Mouse (Mus musculus) intestine, postnatal 0 days (tissue): ENCODE data around the gene Sh3pxd2a. TPM values are rescaled to one million over a fixed set of nuclear protein-coding genes. Genes with fewer than 3 reads are reported as not detected.

Source experiments
- ATAC-seq: fragments of 200-750 bp; cut with Nextera tagmentation; 2 replicates; pipeline ENCODE4 v1.8.0; 2017; ENCODE audit warnings: mild to moderate bottlenecking, moderate TSS enrichment, moderate library complexity
- H3K27ac ChIP-seq: fragments of 300-500 bp; sonication (generic); 2 replicates; pipeline ENCODE4 v1.5.1; 2014; ENCODE audit warnings: mild to moderate bottlenecking, low read depth, low read length, moderate library complexity
- H3K27me3 ChIP-seq: fragments of 300-500 bp; sonication (generic); replicated peaks from 2 replicates; pipeline ENCODE4 v1.6.1; 2014; ENCODE audit warnings: low read length, mixed read lengths; ENCODE audit not compliant: control insufficient read depth, insufficient read depth
- H3K36me3 ChIP-seq: fragments of 300-500 bp; sonication (generic); 2 replicates; pipeline ENCODE4 v1.6.1; 2014; ENCODE audit warnings: mild to moderate bottlenecking, moderate library complexity; ENCODE audit not compliant: control insufficient read depth, insufficient read depth
- H3K4me1 ChIP-seq: fragments of 300-500 bp; sonication (generic); replicated peaks from 2 replicates; pipeline ENCODE4 v1.6.1; 2014; ENCODE audit warnings: antibody characterized with exemption, low read length, mixed read lengths; ENCODE audit not compliant: control insufficient read depth, insufficient read depth
- H3K4me2 ChIP-seq: fragments of 300-500 bp; sonication (generic); replicated peaks from 2 replicates; pipeline ENCODE4 v1.6.1; 2014; ENCODE audit warnings: low read depth, mild to moderate bottlenecking, moderate library complexity
- H3K4me3 ChIP-seq: fragments of 300-500 bp; sonication (generic); 2 replicates; pipeline ENCODE4 v1.5.1; 2014; ENCODE audit warnings: low read depth, low read length
- H3K9ac ChIP-seq: fragments of 300-500 bp; sonication (generic); 2 replicates; pipeline ENCODE4 v1.6.1; 2014; ENCODE audit warnings: mild to moderate bottlenecking, low read depth, low read length
- H3K9me3 ChIP-seq: fragments of 300-500 bp; sonication (generic); 2 replicates; pipeline ENCODE4 v1.6.1; 2016; ENCODE audit warnings: mixed run types; ENCODE audit not compliant: control insufficient read depth
- CTCF ChIP-seq: sonication (generic); IDR thresholded peaks from 2 replicates; pipeline ENCODE4 v1.5.1; 2016; ENCODE audit warnings: low read depth, mild to moderate bottlenecking, control low read depth, antibody characterized with exemption, moderate library complexity
- WGBS: fragments of 180-500 bp; shearing (Covaris S2); extraction: QIAGEN DNeasy Blood & Tissue Kit; methylation state at CpG from one replicate; pipeline ENCODE4 v1.1.7; 2014; 5-methylcytosine and 5-hydroxymethylcytosine counted together
- polyA plus RNA-seq: library from polyadenylated mRNA; unstranded; fragments of >200 nt; fragmentation: Nextera tagmentation; extraction: Ambion mirVana; gene quantifications from 2 replicates; pipeline ENCODE4 v1.2.1, GENCODE M21; 2015

Sh3pxd2a gene
- polyA plus RNA-seq, 1 experiment from 2014 or later: 2.2 TPM

- Histone ChIP-seq H3K27ac (peak overlapping the region; percentile 95), H3K4me2 (peak overlapping the region; percentile 56)
- ATAC-seq: no peak
Observed at GRCm38 (mm10) chr19:47456021-47456420, 8.2 kb downstream of the Sh3pxd2a start.

GRCm38 (mm10) chr19:47455001-47455755 is 9.0 kb downstream of the Sh3pxd2a start:
- Histone ChIP-seq H3K9ac (peak overlapping the region; percentile 13; the same call in 1 of the 2 replicates), H3K9me3 (no peaks in the 10 kb centered on the region), H3K4me1 (peaks cover 22% of the 10 kb centered on the region), H3K27me3 (no peaks in the 10 kb centered on the region), H3K4me2 (peak overlapping the region; percentile 56), H3K4me3 (peak overlapping the region; percentile 24; the same call in 1 of the 2 replicates), H3K27ac (peak overlapping the region; percentile 95), H3K36me3 (no peaks in the 10 kb centered on the region)
- peak; percentile 85 for ATAC-seq
- peak; percentile 48 for TF ChIP-seq CTCF
- 39% methylated on average over 15 of the region's 15 CpGs for WGBS

More at GRCm38 (mm10) chr19:47456021-47456420, 8.2 kb downstream of the Sh3pxd2a start:
- Histone ChIP-seq H3K27me3 (no peaks in the 10 kb centered on the region), H3K4me3 (peak overlapping the region; percentile 24), H3K4me1 (peaks cover 17% of the 10 kb centered on the region), H3K9me3 (no peaks in the 10 kb centered on the region), H3K36me3 (no peaks in the 10 kb centered on the region), H3K9ac (peak overlapping the region; percentile 13; the same call in 1 of the 2 replicates)
- TF ChIP-seq CTCF: no peak
- 39% methylated on average over 6 of the region's 6 CpGs for WGBS

GRCm38 (mm10) chr19:47454167-47455000 is 9.8 kb downstream of the Sh3pxd2a start:
- Histone ChIP-seq H3K36me3 (no peaks in the 10 kb centered on the region), H3K9ac (no peak overlapping the region), H3K4me3 (no peak overlapping the region), H3K4me2 (peak overlapping the region; percentile 56), H3K27me3 (no peaks in the 10 kb centered on the region), H3K9me3 (no peaks in the 10 kb centered on the region), H3K27ac (peak overlapping the region; percentile 95), H3K4me1 (peaks cover 23% of the 10 kb centered on the region)
- ATAC-seq: no peak; the same call in 1 of the 2 replicates
- 52% methylated on average over 11 of the region's 11 CpGs for WGBS
- TF ChIP-seq CTCF: no peak

GRCm38 (mm10) chr19:47453352-47453751 is 10.8 kb downstream of the Sh3pxd2a start:
- Histone ChIP-seq H3K9ac (no peak overlapping the region), H3K27me3 (no peaks in the 10 kb centered on the region), H3K9me3 (no peaks in the 10 kb centered on the region), H3K4me1 (peaks cover 27% of the 10 kb centered on the region), H3K4me3 (no peak overlapping the region), H3K4me2 (no peak overlapping the region), H3K27ac (no peak overlapping the region), H3K36me3 (no peaks in the 10 kb centered on the region)
- WGBS: 90% methylated on average over 7 of the region's 7 CpGs
- no peak for ATAC-seq
- TF ChIP-seq CTCF: no peak

- 72% methylated on average over 10 of the region's 10 CpGs for WGBS
Observed at GRCm38 (mm10) chr19:47452682-47453081, 11.5 kb downstream of the Sh3pxd2a start.

GRCm38 (mm10) chr19:47452211-47452610 is 12.0 kb downstream of the Sh3pxd2a start:
- no peak for ATAC-seq
- no peak overlapping the region for H3K4me3 ChIP-seq
- H3K36me3 ChIP-seq: no peaks in the 10 kb centered on the region
- no peak overlapping the region for H3K4me2 ChIP-seq
- TF ChIP-seq CTCF: no peak
- H3K27me3 ChIP-seq: no peaks in the 10 kb centered on the region
- no peaks in the 10 kb centered on the region for H3K9me3 ChIP-seq
- no peak overlapping the region for H3K9ac ChIP-seq
- no peak overlapping the region for H3K27ac ChIP-seq
- peaks cover 27% of the 10 kb centered on the region for H3K4me1 ChIP-seq
- 61% methylated on average over 7 of the region's 7 CpGs for WGBS

More at GRCm38 (mm10) chr19:47452682-47453081, 11.5 kb downstream of the Sh3pxd2a start:
- no peak overlapping the region for H3K4me3 ChIP-seq
- peaks cover 27% of the 10 kb centered on the region for H3K4me1 ChIP-seq
- no peaks in the 10 kb centered on the region for H3K27me3 ChIP-seq
- no peaks in the 10 kb centered on the region for H3K36me3 ChIP-seq
- ATAC-seq: no peak
- H3K27ac ChIP-seq: no peak overlapping the region
- no peaks in the 10 kb centered on the region for H3K9me3 ChIP-seq
- no peak overlapping the region for H3K9ac ChIP-seq
- TF ChIP-seq CTCF: no peak
- H3K4me2 ChIP-seq: no peak overlapping the region
